In the genomic region with DNA sequence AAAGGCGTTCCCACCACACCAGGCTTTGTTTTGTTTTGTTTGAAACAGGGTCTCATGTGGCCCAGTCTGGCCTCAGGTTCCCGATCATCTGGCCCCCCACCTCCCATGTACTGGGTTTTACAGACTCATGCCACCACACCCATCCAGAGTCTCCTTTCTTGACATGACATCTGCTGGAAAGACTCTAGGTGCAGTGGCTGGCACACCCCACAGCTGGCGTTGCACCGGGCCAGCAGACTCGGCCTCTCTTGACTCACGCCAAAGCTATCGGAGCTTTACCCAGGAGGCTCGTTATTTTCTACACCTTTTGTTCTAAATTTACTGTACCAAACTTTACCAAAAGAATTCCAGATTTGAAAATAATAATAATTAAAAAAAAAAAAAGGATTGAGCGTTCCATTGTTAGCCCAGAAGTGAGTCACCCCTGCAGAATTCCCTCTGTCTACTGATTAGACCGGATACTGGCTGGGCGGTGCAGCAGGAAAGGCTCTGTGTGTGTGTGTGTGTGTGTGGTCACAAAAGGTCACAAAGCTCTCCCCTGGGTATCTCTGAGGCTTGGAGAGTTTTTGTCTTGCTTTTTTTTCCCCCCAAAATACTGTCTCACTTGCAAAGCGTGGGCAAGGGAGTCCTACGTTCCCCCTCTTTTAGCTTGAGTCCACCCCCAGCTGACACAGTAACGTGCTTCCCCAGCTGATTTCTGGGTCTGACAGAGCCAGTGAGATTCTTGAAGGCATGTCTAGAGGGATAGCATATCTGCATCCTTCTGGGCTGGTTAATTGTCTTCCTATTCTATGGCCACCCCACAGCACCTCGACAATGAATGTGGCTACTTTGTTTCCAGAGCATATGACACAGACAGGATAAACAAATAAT, we compare ENCODE assay signal across 10 mouse cellular contexts. TPM values are rescaled to one million over a fixed set of nuclear protein-coding genes. Genes with fewer than 3 reads are reported as not detected.
DNase-seq lines count a peak whose midpoint lies in the region; TF ChIP-seq lines count a peak whose summit lies in the region.
"Had no signal": no experiment of that assay in that cellular context is flagged by ENCODE, and none has a peak within 500 bp of the region (broad histone marks: within the 10 kb centered on the region; RNA-seq: fewer than 3 reads in every experiment).

No protein-coding gene starts in this region.

- no peaks in the 10 kb centered on the region for H3K36me3 ChIP-seq in kidney, adult 2 months (ENCODE audit: control insufficient read depth, insufficient read depth, low read length)
- H3K36me3 ChIP-seq: embryonic facial prominence, embryonic 15.5 days; midbrain, embryonic 12.5 days had no signal

- H3K27ac ChIP-seq in kidney, adult 2 months (ENCODE audit: insufficient read depth, low read depth, low read length), result peak overlapping the region; percentile 100
- H3K27ac ChIP-seq: embryonic facial prominence, embryonic 15.5 days; midbrain, embryonic 12.5 days had no signal

- DNase-seq in gastrocnemius, adult 18-20 months (ENCODE audit: low spot score), result peak; percentile 19
- no peak for DNase-seq in gastrocnemius, postnatal 4 days (ENCODE audit: low spot score in 2 of 2)
- peak; percentile 24 for DNase-seq in gastrocnemius, postnatal 14 days
- DNase-seq in kidney, adult 2 months, result peak; percentile 90
- DNase-seq in lung, postnatal 36 days, result peak; percentile 85
- DNase-seq in urinary bladder, postnatal 25 days (ENCODE audit: low spot score), result no peak
- DNase-seq in layer of hippocampus, postnatal 36 days, result no peak
- DNase-seq in urinary bladder, adult 2 months (ENCODE audit: low spot score), result no peak

- no peak for TF ChIP-seq POLR2A in kidney, adult 2 months (IDR thresholded peaks at IDR 0.05; ENCODE audit: low read depth, low read length)

- intact Hi-C loops in gastrocnemius, postnatal 14 days (cut with DNase I; ENCODE audit: low total_unique reads), result no loop called here

- WGBS in kidney, adult 2 months, result 28% methylated on average over 15 of the region's 15 CpGs

- TF ChIP-seq CTCF in kidney, adult 2 months (conservative IDR thresholded peaks at IDR 0.05; ENCODE audit: insufficient read depth, insufficient read length, low read depth, low read length), result no peak

- H3K27me3 ChIP-seq in kidney, adult 2 months (replicated peaks; ENCODE audit: control insufficient read depth, insufficient read depth, low read length), result no peaks in the 10 kb centered on the region
- H3K27me3 ChIP-seq: embryonic facial prominence, embryonic 15.5 days; midbrain, embryonic 12.5 days had no signal

- no peak overlapping the region for H3K4me3 ChIP-seq in kidney, adult 2 months (ENCODE audit: insufficient read depth, low read depth, low read length)
- H3K4me3 ChIP-seq: embryonic facial prominence, embryonic 15.5 days; midbrain, embryonic 12.5 days had no signal

- H3K4me1 ChIP-seq in kidney, adult 2 months (ENCODE audit: control insufficient read depth, insufficient read depth, low read length), result peaks cover 40% of the 10 kb centered on the region

RNA-seq across cellular contexts. Expression of a gene that starts 8.5 kb away (rescaled TPM):
- 10 to 100 TPM; 21.1 to 24.0 TPM for total RNA-seq in gastrocnemius, adult 18-20 months (2021)
- total RNA-seq in gastrocnemius, postnatal 4 days (2021), result 10 to 100 TPM; 30.6 to 33.2 TPM
- total RNA-seq in gastrocnemius, postnatal 14 days (2021), result 10 to 100 TPM; 38.6 to 50.3 TPM
- polyA plus RNA-seq in kidney, adult 2 months (2012; rRNA removed), result 11.2 and 12.5 TPM in 2 replicates
- 10 to 100 TPM; 15.0 to 15.2 TPM for total RNA-seq in layer of hippocampus, postnatal 36 days (2021)
- 9.5 and 14.5 TPM in 2 replicates for polyA plus RNA-seq in urinary bladder, adult 2 months (2012; rRNA removed)

Comparison
In these comparisons a context has a peak if more than half of its experiments do, and no peak if none do; other contexts are left out.
1. DNase-seq: peak in gastrocnemius, adult 18-20 months (single experiment), gastrocnemius, postnatal 14 days (single experiment), kidney, adult 2 months (single experiment) and lung, postnatal 36 days (single experiment); none in gastrocnemius, postnatal 4 days (0 of 2), urinary bladder, postnatal 25 days (single experiment), layer of hippocampus, postnatal 36 days (0 of 2) and urinary bladder, adult 2 months (single experiment).